Mouse (Mus musculus) mammary gland, adult 2 months (tissue): ENCODE measurements around the gene Stard13. TPM values are rescaled to one million over a fixed set of nuclear protein-coding genes. Genes with fewer than 3 reads are reported as not detected.

Experiments used
- polyA plus RNA-seq: library from polyadenylated mRNA; depleted of rRNA; stranded (reverse); fragments of >200 nt; gene quantifications from 2 replicates; pipeline ENCODE4 v1.2.3, GENCODE M21; 2012; ENCODE audit warnings: low replicate concordance; rRNA removed

Stard13 gene
- polyA plus RNA-seq = 7.7 and 8.4 TPM in 2 replicates

DNA sequence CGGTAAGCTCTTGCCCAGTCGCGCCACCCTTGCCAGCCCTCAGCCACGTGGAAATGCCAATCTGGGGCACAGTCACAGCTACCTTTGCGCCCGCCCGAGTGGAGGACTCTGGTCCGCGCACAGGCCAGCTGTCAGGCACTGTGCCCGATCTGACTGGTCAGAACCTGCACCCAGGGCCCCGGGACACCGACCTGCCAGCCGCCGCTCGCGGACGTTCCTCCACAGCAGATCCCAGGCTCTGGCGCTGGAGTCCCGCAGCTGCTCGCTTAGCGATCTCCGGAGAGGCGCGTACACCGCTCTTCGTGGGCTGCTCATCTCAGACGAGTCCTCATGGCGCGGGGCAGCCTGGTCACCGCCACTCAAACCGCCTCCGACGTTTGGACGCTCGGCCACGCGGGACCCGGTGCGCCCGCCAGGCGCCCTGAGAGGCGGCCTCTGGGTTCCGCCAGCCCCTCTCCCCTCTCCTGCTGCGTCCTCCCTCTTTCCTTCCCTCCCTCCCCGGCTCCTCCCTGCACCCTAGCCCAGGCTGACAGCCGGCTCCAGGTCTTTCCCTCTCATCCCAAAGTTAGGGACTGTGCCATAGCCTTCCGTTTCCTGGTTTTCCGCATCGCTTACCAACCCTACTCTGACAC lies at the start of gene Stard13:
Stard13 (minus strand) TSS at position 437 of the 632 bp plus-strand sequence.

Other genes starting within 250 kb of the Stard13 start
- not detected in 2 replicates for gene Gm42906, start 194.3 kb upstream of the Stard13 start, polyA plus RNA-seq